Mouse (Mus musculus) MEL (cell line): ENCODE data around the gene Cabp4. TPM values are rescaled to one million over a fixed set of nuclear protein-coding genes. Genes with fewer than 3 reads are reported as not detected.

ENCODE experiments used
- DNase-seq: peaks from one replicate; pipeline ENCODE4 v3.0.0; 2011; ENCODE audit warnings: low read depth, low spot score
- H3K27ac ChIP-seq: 2 replicates; pipeline ENCODE4 v1.5.1; 2012; ENCODE audit warnings: low read depth, mild to moderate bottlenecking, control low read depth, low read length, moderate library complexity; ENCODE audit not compliant: control insufficient read depth
- H3K27me3 ChIP-seq, 2 experiments: fragments of 150-350 bp in 1 of 2; sonication (generic) in 1 of 2; 2 replicates each; pipeline ENCODE4 v1.6.1; 2012; ENCODE audit warnings: low read length in 2 of 2, mild to moderate bottlenecking in 2 of 2, improper control_type of control experiment in 1 of 2, moderate library complexity in 1 of 2; ENCODE audit not compliant: insufficient read depth in 2 of 2, control insufficient read depth in 1 of 2
- H3K36me3 ChIP-seq, 2 experiments: 2 replicates each; pipeline ENCODE4 v1.6.1; 2012 to 2014; ENCODE audit warnings: low read length in 2 of 2, improper control_type of control experiment in 1 of 2, inconsistent platforms in 1 of 2, mild to moderate bottlenecking in 1 of 2; ENCODE audit not compliant: insufficient read depth in 2 of 2, control insufficient read depth in 1 of 2
- H3K4me1 ChIP-seq, 2 experiments: fragments of 150-350 bp in 1 of 2; sonication (generic) in 1 of 2; 2 replicates each; pipeline ENCODE4 v1.6.1; 2012; ENCODE audit warnings: low read length in 2 of 2, improper control_type of control experiment in 1 of 2, mild to moderate bottlenecking in 1 of 2; ENCODE audit not compliant: insufficient read depth in 2 of 2, control insufficient read depth in 1 of 2
- H3K4me3 ChIP-seq, 2 experiments: fragments of 150-350 bp in 1 of 2; sonication (generic) in 1 of 2; 2 replicates each; pipeline ENCODE4 v1.5.1; 2012; ENCODE audit warnings: low read depth in 2 of 2, low read length in 2 of 2, mild to moderate bottlenecking in 2 of 2, moderate library complexity in 2 of 2, control low read depth in 1 of 2, improper control_type of control experiment in 1 of 2; ENCODE audit not compliant: control insufficient read depth in 1 of 2, insufficient read depth in 1 of 2
- H3K79me2 ChIP-seq: 2 replicates; pipeline ENCODE4 v1.6.1; 2012; ENCODE audit warnings: mild to moderate bottlenecking, low read length, moderate library complexity; ENCODE audit not compliant: control insufficient read depth, poor library complexity, insufficient read depth
- H3K9ac ChIP-seq: 2 replicates; pipeline ENCODE4 v1.6.1; 2012; ENCODE audit warnings: low read depth, mild to moderate bottlenecking, control low read depth, low read length, moderate library complexity; ENCODE audit not compliant: control insufficient read depth, poor library complexity, severe bottlenecking
- H3K9me3 ChIP-seq: fragments of 150-350 bp; sonication (generic); replicated peaks from 2 replicates; pipeline ENCODE4 v1.6.1; 2012; ENCODE audit warnings: mild to moderate bottlenecking, low read length, improper control_type of control experiment, moderate library complexity; ENCODE audit not compliant: insufficient read depth
- BHLHE40 ChIP-seq: IDR thresholded peaks from 2 replicates; pipeline ENCODE4 v1.6.1; 2012; ENCODE audit warnings: low read depth, mild to moderate bottlenecking, inconsistent platforms, low read length, improper control_type of control experiment, borderline replicate concordance
- CTCF ChIP-seq, 3 experiments: IDR thresholded peaks in 2 of 3; conservative IDR thresholded peaks in 1 of 3; 2 replicates each; pipeline ENCODE4 v1.5.1; 2011 to 2012; ENCODE audit warnings: low read length in 3 of 3, low read depth in 2 of 3, mild to moderate bottlenecking in 2 of 3, improper control_type of control experiment in 1 of 3, inconsistent platforms in 1 of 3, mixed read lengths in 1 of 3, moderate library complexity in 1 of 3; ENCODE audit not compliant: control insufficient read depth in 1 of 3, insufficient read depth in 1 of 3, poor library complexity in 1 of 3, severe bottlenecking in 1 of 3
- E2F4 ChIP-seq: IDR thresholded peaks from 2 replicates; pipeline ENCODE4 v1.6.1; 2011; ENCODE audit warnings: low read depth, low read length, improper control_type of control experiment, borderline replicate concordance
- EP300 ChIP-seq, 2 experiments: IDR thresholded peaks; 2 replicates each; pipeline ENCODE4 v1.6.1; 2011; ENCODE audit warnings: improper control_type of control experiment in 2 of 2, low read length in 2 of 2, low read depth in 1 of 2, mild to moderate bottlenecking in 1 of 2
- ETS1 ChIP-seq: IDR thresholded peaks from 2 replicates; pipeline ENCODE4 v1.6.1; 2012; ENCODE audit warnings: low read depth, mild to moderate bottlenecking, inconsistent platforms, low read length, improper control_type of control experiment, moderate library complexity
- GATA1 ChIP-seq: IDR thresholded peaks from 2 replicates; pipeline ENCODE4 v1.6.1; 2011; ENCODE audit warnings: low read depth, low read length, improper control_type of control experiment
- HCFC1 ChIP-seq: IDR thresholded peaks from 2 replicates; pipeline ENCODE4 v1.6.1; 2012; ENCODE audit warnings: low read depth, mild to moderate bottlenecking, inconsistent platforms, low read length, improper control_type of control experiment, moderate library complexity
- MAFK ChIP-seq: IDR thresholded peaks from 2 replicates; pipeline ENCODE4 v1.6.1; 2011; ENCODE audit warnings: low read depth, mild to moderate bottlenecking, low read length, improper control_type of control experiment, borderline replicate concordance
- MAX ChIP-seq: IDR thresholded peaks from 2 replicates; pipeline ENCODE4 v1.6.1; 2011; ENCODE audit warnings: low read length, improper control_type of control experiment
- MXI1 ChIP-seq: IDR thresholded peaks from 2 replicates; pipeline ENCODE4 v1.6.1; 2011; ENCODE audit warnings: mild to moderate bottlenecking, low read depth, low read length, improper control_type of control experiment
- MYB ChIP-seq: IDR thresholded peaks from 2 replicates; pipeline ENCODE4 v1.6.1; 2011; ENCODE audit warnings: mild to moderate bottlenecking, low read depth, low read length, improper control_type of control experiment
- MYC ChIP-seq: IDR thresholded peaks from 2 replicates; pipeline ENCODE4 v1.6.1; 2011; ENCODE audit warnings: low read depth, mild to moderate bottlenecking, low read length, improper control_type of control experiment, moderate library complexity
- NELFE ChIP-seq: IDR thresholded peaks from 2 replicates; pipeline ENCODE4 v1.6.1; 2011; ENCODE audit warnings: low read depth, low read length, improper control_type of control experiment
- NRF1 ChIP-seq: IDR thresholded peaks from 2 replicates; pipeline ENCODE4 v1.6.1; 2014; ENCODE audit warnings: low read depth, mild to moderate bottlenecking, inconsistent platforms, low read length, improper control_type of control experiment, moderate library complexity; ENCODE audit not compliant: poor library complexity, insufficient read depth, severe bottlenecking
- POLR2A ChIP-seq, 2 experiments: IDR thresholded peaks; 2 replicates each; pipeline ENCODE4 v1.6.1; 2011 to 2012; ENCODE audit warnings: low read length in 2 of 2, mild to moderate bottlenecking in 2 of 2, control low read depth in 1 of 2, improper control_type of control experiment in 1 of 2, low read depth in 1 of 2, moderate library complexity in 1 of 2; ENCODE audit not compliant: control insufficient read depth in 1 of 2, insufficient read depth in 1 of 2, poor library complexity in 1 of 2
- POLR2AphosphoS2 ChIP-seq: IDR thresholded peaks from 2 replicates; pipeline ENCODE4 v1.6.1; 2011; ENCODE audit warnings: low read length, improper control_type of control experiment
- RAD21 ChIP-seq: IDR thresholded peaks from 2 replicates; pipeline ENCODE4 v1.6.1; 2011; ENCODE audit warnings: mild to moderate bottlenecking, low read depth, low read length, improper control_type of control experiment
- RCOR1 ChIP-seq: IDR thresholded peaks from 2 replicates; pipeline ENCODE4 v1.6.1; 2012; ENCODE audit warnings: low read depth, mild to moderate bottlenecking, inconsistent platforms, low read length, improper control_type of control experiment
- SIN3A ChIP-seq: IDR thresholded peaks from 2 replicates; pipeline ENCODE4 v1.6.1; 2012; ENCODE audit warnings: low read length, improper control_type of control experiment, inconsistent platforms
- SMC3 ChIP-seq: IDR thresholded peaks from 2 replicates; pipeline ENCODE4 v1.6.1; 2011; ENCODE audit warnings: low read depth, low read length, improper control_type of control experiment
- TCF12 ChIP-seq: IDR thresholded peaks from 2 replicates; pipeline ENCODE4 v1.6.1; 2014; ENCODE audit warnings: low read depth, mild to moderate bottlenecking, inconsistent platforms, low read length, improper control_type of control experiment, moderate library complexity
- UBTF ChIP-seq: IDR thresholded peaks from 2 replicates; pipeline ENCODE4 v1.6.1; 2012; ENCODE audit warnings: low read depth, mild to moderate bottlenecking, inconsistent platforms, low read length, improper control_type of control experiment, moderate library complexity, borderline replicate concordance; ENCODE audit not compliant: insufficient read depth
- ZKSCAN1 ChIP-seq: IDR thresholded peaks from 2 replicates; pipeline ENCODE4 v1.6.1; 2012; ENCODE audit warnings: low read depth, mild to moderate bottlenecking, inconsistent platforms, low read length, improper control_type of control experiment, moderate library complexity
- ZNF384 ChIP-seq: IDR thresholded peaks from 2 replicates; pipeline ENCODE4 v1.6.1; 2012; ENCODE audit warnings: low read depth, mild to moderate bottlenecking, inconsistent platforms, low read length, improper control_type of control experiment
- polyA plus RNA-seq, 2 experiments: library from polyadenylated mRNA; stranded (reverse) in 1 of 2; unstranded in 1 of 2; fragments of >175 nt in 1 of 2; fragments of >200 nt in 1 of 2; gene quantifications; 2 replicates each; pipeline versions ENCODE4 v1.2.1 to v1.2.4; 2012; ENCODE audit warnings: low replicate concordance in 2 of 2, low read depth in 1 of 2; ENCODE audit not compliant: insufficient read length in 2 of 2, insufficient read depth in 1 of 2, missing spikeins in 1 of 2
- total RNA-seq: library from RNA; depleted of rRNA; stranded (reverse); fragments of 300-350 nt; gene quantifications from 2 replicates; pipeline ENCODE4 v1.2.3, GENCODE M21; 2012

Gene Cabp4
- total and polyA plus RNA-seq, 3 experiments = 0.08 to 0.24 TPM; not detected in 1

DNA sequence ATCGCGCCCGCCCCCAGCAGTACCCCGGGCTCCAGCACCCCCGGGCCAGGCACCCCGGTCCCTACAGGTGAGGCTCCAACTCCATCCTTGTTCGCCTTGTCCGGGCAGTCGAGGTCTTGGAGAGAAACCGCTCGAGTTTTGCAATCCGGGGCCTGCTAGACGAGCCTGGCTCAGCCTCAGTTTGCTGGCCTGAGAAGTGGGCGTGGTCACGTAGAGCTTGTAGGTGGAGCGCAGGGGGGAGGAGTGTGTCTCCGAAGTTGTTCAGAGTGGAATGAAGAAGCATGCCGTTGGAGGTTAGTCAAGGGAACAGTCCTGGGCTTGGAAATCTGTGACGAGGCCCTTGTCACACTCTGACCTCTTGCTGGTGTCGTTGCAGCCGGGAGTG lies 46.4 kb downstream of the Cabp4 start:
- Histone ChIP-seq H3K4me1 (peaks cover 0 to 24% of the 10 kb centered on the region in 2 experiments; a peak in 3 of 4 replicates), H3K4me3 (peak overlapping the region; percentile 72 to 93), H3K36me3 (peaks cover 0 to 13% of the 10 kb centered on the region in 2 experiments; a peak in 2 of 4 replicates), H3K9me3 (no peaks in the 10 kb centered on the region), H3K27ac (peak overlapping the region; percentile 76), H3K27me3 (no peaks in the 10 kb centered on the region), H3K79me2 (peaks cover 8% of the 10 kb centered on the region)
- peak; percentile 95 for DNase-seq
- TF ChIP-seq POLR2AphosphoS2 (no peak), MYB (0 out of 2 replicates have a peak, but pooled peaks have one; percentile 11), MYC (no peak), RAD21 (no peak), HCFC1 (no peak; the same call in 1 of the 2 replicates), MXI1 (peak; percentile 89; the same call in 1 of the 2 replicates), E2F4 (no peak), SIN3A (no peak; the same call in none of the 2 replicates), CTCF (IDR thresholded peaks at IDR 0.05 in 2 of 3, conservative IDR thresholded peaks at IDR 0.05 in 1 of 3; ENCODE audit: control insufficient read depth in 1 of 3, insufficient read depth in 1 of 3, low read depth in 2 of 3, low read length in 3 of 3, poor library complexity in 1 of 3, severe bottlenecking in 1 of 3) (no peak), UBTF (no peak), GATA1 (no peak), MAFK (no peak), BHLHE40 (no peak), NRF1 (no peak), SMC3 (0 out of 2 replicates have a peak, but pooled peaks have one; percentile 12), ZNF384 (no peak), RCOR1 (no peak), ETS1 (peak; percentile 27; the same call in 1 of the 2 replicates), POLR2A (IDR thresholded peaks at IDR 0.05; ENCODE audit: control insufficient read depth in 1 of 2, insufficient read depth in 1 of 2, low read depth in 1 of 2, low read length in 2 of 2, poor library complexity in 1 of 2) (peak in 1 of 2 experiments; percentile 50; a peak in 1 of 4 replicates), NELFE (no peak; the same call in none of the 2 replicates), TCF12 (no peak), EP300 (IDR thresholded peaks at IDR 0.05; ENCODE audit: low read depth in 1 of 2, low read length in 2 of 2) (no peak), ZKSCAN1 (no peak), MAX (peak; percentile 50; the same call in 1 of the 2 replicates)
- TF ChIP-seq, all 39 proteins: peak for 6
- H3K9ac ChIP-seq = peak overlapping the region; percentile 80
